Mouse (Mus musculus): ENCODE measurements around the gene Tmem237.

The Tmem237 gene

DNA sequence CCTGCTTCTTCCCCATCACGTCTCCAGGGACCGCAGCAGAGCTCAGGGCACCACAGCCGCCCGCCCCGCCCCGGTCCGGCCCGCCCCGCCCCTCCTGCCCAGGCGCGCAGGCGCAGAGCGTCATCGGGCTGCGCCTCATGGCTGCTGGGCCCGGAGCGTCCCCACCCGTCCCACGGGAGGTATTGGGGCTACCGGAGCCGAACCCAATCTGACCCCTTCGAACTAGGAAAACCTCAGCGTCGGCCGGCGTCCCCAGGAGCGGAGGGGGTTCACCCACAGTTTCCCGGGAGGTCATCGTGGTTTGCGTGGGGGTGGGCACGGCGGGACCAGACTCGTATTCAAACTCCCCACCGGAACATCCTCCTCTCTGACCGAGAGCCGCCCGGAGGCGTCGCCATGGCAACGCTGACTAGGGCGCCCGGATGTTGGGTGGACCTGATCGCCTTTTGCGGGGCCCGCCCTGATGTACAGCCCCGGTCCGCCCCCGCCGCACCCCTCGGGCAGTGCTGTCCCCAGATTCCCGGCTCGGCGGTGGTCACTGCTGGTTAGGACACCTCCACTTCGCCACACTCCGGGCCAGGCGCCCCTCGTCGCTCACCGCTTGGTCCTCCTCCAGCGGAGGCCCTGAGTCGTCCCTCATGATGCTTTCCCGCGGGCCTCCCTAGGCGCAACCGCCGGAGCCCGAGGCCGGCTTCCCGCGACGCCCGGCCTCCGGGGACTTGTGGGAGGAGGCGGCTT, at the start of gene Tmem237:
Gene Tmem237, minus strand, starts transcription at position 689 of the 738 bp plus-strand sequence.
- peak; percentile 94 for DNase-seq

DNA sequence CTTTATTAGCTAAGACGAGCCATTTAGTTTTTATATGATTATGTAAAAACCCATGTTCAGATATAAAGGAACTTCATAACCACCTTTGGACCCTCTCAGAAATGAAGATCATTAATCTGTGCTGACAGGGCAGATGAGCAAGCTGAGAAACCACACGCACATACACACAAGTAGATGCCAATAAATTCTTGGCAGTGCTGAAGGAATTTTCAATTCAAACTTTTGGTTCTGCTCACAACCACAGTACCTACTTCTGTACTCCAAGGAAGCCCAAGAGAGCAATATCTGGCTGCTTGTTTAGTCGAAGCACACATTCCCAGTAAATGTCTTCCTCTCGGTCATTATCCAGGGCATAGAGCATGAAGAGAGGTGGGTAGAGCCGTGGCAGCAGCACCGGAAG, 49.4 kb upstream of the Tmem237 start:
- DNase-seq: no peak

DNA sequence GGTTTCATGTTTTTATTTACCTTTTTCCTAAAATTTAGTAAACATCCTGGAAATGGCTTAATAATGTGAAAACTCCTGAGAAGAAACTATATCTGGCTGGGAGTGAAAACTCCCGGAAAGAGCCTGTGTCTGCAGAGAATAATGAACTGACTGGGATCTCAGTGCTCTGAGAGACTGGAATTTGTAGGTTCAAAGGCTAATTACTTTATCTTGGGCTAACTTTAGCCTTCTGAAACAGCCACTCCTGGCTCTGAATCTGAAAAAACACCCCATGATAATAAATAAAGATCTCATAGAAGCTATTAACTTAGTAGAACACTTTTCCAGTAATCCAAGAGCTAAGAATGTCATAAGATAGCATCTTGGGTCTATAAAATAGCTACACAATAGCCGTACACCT, 48.3 kb upstream of the Tmem237 start:
- peak; percentile 14 for DNase-seq

DNA sequence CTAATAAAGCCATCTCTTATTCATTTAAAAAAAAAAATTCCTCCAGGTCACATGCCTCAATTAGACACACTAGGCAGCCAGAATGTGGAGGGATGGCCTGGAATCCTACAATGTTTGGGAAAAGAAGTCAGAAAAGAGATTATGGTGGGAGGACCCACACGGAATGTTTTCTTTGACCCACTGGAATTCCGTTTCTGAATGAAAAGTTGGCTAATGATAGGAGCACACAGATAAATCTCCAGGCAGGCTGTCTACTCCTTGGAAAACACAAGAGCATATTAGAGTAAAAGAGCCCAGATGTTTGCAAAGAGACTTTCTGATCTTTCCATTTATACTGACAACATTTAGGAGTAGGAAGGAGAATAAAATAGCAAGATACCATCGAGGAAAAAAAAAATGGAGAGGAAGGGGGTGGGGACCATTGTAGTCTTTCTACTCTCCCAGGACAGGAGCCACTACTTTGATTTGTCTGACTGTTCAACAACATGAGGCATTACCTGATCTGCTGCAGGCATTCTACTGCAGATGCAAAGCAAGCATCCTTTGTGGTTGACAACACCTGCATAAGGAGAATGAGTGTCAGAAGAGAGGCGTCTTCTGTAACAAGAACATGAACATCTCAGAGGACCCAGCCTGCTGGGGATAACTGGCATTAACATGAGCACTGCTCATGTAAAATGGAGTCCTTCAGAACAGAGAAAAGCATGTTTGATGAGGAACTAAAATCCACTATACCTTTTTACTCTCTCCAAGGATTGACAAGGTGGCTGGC, 47.6 kb upstream of the Tmem237 start:
- DNase-seq: peak; percentile 36

DNA sequence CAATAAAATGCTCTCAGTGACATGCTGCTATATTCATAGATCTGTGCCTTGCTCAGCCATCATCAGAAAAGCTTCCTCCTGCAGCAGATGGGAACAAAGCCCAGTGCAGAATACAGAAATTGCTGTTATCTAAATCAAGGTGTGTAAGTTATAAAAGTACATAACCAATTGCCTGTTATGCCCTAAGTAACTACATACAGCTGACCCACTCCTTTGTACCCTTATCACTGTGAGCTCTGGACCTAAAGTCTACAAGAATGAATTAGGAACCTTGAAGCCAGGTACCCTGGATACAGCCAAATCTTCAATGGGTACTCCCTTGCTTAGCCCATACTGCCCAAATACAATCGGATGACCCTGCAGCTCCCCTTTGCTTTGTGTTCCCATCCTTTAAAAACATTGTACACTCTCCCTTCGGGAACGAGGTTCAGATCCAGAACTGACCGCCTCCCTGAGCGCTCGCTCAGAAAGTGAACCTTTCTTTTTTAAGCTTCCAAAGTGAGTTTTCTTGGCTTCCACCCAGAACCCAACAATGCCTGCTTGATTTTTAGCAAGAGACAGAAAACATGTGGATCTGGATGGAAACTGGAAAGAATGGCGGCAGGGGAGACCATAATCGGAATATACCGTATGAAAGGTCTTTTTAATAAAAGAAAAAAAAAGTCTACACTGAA, 46.2 kb upstream of the Tmem237 start:
- no peak for DNase-seq

DNA sequence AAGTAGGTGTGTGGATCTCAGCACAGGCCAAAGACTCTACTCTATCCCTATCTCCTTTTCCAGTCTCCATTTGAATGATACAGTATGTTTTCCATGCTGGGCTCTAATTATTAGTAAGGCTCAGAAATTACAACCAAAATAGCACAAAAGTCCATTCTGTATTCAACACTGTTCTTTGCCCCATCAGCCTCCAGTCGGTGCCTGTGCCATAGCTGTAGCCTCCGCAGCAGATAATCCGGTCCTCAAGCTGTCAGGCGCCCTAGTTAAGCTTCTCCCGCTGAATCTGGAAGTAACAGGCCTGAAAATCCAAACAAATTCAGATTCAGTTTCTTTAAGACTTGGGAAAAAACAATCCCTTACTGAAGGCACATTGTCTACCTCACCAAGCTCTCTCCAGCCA, 43.7 kb upstream of the Tmem237 start:
- DNase-seq: no peak

DNA sequence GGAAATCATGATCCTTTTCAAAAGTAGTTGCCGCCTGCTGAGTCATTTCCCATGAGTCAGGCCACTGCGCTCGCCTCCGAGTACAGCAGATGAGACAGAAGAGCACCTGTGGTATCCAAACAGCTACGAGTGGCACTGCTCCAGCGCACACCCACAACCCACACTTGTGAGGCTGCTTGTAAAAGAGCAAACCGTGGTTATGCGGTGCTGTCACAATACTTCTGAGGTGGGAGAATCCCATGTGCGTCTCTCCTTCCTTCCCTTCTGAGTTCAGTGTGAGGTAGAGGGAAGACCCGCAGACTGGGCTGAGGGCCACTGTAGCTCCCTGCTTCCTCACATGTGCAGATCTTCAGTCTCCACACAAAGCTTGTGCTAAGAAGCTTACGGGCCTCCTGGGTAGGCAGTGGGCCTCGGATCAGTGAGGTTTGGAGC, 42.8 kb upstream of the Tmem237 start, which contains the start of gene Mpp4:
Gene Mpp4, minus strand, starts transcription at position 360 of the 432 bp plus-strand sequence.
- DNase-seq: no peak

DNA sequence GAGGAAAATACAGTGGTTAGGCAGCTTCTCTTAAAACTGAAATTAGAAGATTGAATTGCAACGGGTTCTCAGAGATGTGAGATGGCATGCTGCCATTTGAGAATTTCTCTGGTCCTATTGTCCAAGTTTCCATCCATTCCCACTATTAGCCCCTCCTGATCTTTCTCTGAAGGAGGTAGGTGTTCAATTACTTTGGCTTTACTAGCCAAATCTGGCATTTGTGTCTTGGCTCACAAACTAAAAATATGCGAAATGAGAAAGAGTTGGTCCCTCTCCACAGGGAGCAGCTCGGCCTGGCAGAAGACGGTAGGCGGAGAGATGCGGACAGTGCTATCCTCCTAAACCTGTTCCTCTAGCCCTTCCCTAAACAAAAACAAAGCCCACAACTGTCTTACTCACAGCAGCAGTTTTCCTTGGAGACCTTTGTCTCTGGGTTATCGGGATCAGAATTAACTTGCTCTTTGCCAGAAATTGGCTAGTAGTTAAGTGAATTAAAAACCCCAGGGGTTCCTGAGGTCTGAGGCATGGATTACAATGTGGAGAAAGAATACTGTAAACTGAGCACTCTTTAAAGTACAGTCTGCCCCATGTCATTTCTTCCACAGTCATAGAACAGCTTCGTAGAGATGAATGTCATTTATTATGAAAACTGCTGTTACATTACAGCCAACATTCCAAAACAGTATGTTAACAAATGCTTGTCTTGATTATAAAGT, 42.3 kb upstream of the Tmem237 start:
- no peak for DNase-seq

DNA sequence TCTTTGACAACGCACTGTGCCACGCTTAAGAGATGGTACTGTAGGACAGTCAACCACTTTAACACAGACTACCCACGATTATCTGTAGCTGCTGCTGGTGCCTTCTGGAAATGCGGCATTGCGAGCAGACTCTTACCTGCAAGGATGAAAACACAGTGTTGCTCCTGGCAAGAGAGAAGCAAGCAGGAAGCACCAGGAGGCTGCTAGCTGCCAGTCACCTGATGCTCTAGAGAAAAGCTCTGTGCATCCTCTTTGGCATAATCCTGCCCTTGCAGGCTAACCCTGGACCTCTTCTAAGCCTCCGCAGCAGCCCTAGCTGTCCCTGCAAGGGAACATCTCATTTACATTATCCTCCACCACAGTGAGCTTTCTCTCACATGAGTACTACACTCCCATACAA, 41.2 kb upstream of the Tmem237 start:
- no peak for DNase-seq

DNA sequence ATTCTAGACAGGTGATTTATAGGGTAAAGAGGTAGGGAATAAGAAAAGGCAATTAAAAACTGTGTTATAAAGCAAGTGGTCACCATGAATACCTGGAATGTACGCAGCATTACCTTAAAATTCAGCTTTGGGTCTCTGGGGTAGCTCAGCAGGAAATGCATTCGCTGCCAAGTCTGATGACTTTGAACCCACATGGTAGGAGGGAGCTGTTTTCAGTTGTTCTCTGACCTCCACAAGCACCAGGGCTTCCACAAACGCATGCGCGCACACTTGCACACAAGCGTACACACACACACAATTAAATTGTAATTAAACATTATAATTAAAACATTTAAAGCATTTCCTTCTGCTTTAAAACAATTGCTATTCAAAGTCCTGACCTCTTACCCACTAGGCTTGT, 40.7 kb upstream of the Tmem237 start:
- peak; percentile 43 for DNase-seq

DNA sequence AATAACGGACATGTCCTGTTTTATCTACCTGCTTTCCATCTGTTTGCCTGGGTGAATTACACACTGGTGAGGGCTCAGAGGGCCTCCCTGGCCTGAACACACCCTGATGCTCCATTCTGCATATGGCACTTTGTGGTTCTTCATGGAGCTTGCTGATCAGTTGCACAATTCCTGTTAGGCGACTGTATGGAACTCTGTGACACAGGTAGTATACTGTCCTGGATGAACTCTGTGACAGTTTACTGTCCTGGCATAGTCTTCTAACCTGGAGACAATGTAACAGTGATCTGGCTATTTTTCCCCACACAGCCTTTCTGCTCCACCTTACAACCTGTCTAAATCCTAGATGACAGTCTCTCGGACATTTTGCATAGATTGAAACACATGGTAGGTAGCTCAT, 38.9 kb upstream of the Tmem237 start:
- DNase-seq: no peak

DNA sequence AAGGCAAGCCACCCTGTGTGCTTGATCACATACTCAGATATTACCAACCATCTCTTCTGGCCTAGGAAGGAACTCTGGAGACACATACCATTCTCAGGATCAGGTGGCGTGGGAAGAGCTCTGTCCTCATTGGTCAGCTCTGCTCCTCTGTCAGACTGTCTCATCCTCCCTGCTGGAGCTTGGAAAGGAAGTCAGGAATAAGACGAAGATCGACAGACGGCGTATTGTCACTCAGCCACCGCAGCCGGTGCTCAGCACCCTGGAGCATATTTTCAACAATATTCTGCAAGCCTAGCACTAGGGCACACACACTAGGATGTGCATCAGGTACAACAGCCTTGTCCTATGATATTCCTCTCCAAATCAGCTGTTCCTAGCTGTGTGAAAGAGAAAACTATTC, 38.3 kb upstream of the Tmem237 start:
- DNase-seq: no peak

DNA sequence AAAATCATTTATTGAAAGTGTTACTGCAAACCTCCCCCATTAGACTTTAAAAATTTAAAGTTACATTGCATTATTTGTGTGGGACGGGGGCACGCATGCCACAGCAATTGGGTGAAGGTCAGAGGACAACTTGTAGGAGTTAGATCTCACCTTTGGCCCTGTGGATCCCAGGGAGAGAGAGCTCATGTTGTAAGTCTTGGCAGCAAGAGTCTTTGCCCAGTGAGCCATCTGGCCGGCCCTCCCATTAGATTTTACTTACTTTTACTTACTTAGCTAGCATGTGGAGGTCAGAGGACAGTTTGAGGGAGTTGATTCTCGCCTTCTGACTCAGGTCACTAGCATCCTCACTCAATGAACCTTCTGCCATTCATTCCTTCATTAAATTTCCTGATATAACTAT, 37.6 kb upstream of the Tmem237 start:
- peak; percentile 53 for DNase-seq

DNA sequence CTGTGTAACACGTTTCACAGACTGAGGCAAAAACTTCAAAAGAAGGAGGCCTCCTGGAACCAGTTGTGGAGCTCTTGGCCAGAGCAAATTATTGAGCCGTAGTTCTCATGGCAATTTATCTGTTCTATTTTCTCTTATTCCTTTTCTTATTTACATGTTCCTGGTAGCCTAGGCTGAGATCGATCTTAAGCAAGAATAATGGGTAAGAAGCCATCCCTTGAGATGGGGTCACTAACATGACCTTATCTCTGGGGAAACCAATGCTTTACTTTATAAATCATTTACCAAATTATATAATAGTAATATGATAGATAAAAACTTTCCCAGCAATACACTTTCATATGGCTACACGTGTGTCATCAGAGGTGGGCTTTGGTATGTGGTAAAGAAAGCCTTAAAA, 32.1 kb upstream of the Tmem237 start:
- no peak for DNase-seq

DNA sequence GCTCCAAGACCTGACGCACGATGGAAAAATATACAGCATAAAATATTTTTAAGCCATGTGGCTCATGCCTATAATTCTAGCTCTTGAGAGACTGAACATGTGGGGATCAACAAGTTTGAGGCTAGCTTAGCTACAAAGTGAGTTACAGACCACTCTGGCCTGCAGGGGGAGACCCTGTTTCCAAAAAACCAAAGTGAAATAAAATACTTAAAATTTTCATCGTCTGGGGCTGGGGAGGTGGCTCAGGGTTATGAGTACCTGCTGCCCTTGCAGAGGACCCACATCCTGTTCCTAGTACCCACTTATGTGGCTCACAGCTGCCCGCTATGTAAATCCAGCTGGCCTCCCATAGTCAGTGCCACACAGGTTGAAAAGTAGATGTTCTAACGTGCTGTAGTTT, 30.3 kb upstream of the Tmem237 start:
- DNase-seq: no peak

DNA sequence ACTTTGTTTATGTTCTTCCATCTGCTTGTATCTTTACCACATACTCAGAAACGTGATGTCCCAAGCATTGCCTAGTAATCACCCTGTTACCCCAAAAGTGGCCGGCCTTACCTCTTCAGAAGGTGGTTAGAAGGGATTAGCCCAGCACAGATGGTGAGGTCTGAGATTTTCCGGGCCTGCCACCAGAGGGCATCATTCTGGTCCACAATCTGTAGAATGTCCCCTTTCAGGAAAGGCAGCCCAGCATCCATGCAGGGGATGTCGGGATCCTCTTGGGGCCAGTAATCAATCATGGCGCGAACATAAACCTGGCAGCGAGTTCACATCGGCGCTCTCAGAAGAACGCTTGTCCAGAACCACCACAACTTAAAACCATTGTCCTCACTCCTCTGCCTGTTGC, 24.3 kb upstream of the Tmem237 start:
- peak; percentile 51 for DNase-seq

DNA sequence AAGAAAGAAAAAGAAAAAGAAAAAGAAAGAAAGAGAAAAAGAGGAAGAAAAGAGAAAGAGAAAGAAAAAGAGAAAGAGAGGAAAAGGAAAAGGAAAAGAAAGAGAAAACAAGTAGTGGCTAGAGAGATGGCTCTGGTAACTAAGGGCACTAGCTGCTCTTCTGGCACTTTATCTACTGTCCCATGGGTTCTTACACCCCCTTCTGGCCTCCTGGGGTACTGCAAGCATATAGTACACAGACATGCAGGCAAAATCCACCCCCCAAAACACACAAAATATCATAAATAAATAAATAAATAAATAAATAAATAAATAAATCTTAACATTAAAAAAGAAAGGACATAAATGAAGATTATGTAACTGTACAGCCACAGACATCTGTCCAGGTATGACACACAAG, 22.6 kb upstream of the Tmem237 start:
- peak; percentile 74 for DNase-seq

DNA sequence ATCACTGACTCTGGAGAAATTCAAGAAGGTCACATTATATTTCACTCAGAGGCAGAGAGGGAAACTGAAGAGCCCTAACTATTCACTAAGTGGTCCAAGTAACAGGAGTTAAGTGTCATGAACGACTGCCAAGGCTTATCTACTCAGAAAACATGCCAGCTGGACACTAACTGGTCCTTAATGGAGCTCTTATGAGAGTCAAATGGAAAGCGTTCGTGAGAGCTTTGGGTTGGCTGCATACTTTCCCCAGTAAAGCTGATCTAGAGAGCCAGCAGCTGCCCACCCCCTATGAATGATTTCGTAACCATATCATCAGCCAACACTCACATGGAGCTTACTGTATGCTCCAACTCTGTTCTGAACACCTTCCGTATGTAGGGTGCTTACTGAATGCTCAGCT, 14.2 kb upstream of the Tmem237 start:
- DNase-seq: no peak

DNA sequence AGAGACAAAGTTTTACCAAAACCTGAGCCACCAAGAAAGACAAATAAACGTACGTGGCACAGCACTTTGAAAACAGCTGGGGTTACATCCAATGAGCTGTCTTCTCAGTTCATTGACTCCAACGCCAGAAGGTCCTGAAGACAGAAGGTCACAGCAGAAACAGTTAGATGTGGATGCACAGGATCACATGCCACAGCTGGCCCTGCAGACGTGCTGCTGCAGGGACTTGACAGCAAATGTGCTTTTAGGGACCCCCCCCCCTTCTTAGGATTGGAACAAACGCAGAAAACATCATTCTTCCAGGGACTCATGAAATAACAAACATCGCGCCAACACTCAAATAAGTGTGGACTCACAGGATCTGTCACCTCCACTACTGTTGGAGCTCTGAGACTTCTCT, 8.7 kb upstream of the Tmem237 start:
- no peak for DNase-seq

DNA sequence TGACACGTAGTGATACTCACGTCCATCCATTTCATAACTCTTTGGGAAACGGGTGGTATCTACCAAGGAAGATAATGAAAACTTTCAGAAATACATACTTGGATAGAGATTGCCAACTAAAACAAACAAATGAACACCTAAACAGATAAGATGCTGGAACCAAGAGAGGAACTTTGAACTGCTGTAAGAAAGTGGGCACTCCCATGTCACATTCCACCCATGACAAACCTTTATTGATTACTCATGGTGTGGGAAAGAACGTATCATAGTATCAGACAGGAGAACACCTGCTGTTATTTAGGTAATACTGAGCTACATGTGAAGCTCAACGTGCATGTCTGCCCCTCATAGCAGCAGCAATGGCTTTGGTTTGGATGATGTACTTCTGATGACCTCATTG, 5.3 kb upstream of the Tmem237 start:
- no peak for DNase-seq

DNA sequence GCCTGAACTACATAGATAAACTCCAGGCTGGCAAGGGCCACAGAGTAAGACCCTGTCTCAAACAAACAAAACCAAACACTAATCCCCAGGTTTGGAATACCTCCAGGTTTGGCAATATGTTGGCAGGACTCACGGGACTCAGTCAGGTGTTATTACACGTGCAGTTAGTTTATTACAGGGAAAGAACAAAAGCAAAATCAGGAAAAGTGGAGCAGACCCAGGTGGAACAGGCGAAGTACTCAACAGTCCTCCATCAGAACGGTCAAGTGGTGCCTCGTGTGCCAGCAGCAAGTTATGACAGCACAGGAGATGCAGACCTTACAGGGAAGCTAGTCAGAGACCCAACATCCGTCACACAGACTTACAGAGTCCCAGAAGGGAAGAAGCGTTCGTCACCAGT, 9.7 kb downstream of the Tmem237 start:
- no peak for DNase-seq

DNA sequence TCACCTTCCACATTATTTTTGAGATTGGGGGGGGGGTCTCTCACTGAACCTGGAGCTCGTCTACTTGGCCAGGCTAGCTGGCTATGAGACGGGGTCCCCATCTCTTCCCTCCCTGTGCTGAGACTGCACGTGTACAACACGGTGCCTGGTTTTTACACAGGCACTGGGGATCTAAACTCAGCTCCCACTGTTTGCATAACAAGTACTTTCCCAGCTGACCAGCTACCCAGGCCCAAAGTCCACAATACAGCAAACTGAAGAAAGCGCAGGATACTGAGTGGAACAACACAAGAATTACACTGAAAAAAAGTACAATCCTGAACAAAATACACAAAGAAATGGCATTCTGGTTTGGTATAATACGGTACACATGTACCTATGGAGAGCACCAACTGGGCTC, 18.1 kb downstream of the Tmem237 start:
- DNase-seq: peak; percentile 13

DNA sequence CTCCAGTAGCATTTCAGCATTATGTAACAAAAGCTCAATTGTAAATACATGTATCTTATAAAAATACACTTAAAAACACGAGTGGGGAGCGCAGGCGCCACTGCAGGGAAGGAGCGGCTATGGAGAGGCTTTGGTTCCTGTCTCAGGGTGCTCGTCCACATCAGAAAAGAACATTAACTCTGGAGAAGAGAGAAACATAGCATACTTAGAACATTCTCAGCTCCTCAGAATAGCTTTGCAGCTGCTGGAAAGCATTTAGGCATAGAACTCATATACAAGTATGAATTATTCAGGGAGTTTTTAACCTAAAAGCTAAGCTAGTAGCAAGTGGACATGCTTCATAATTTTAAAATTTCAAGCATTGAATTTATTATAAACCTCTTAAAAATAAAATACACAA, 19.2 kb downstream of the Tmem237 start:
- no peak for DNase-seq

Data from kidney, postnatal 14 days (tissue).